Mouse (Mus musculus): ENCODE results near the gene Oas1c. TPM values are rescaled to one million over a fixed set of nuclear protein-coding genes. Genes with fewer than 3 reads are reported as not detected.

Oas1c gene
- polyA plus RNA-seq (2012; rRNA removed) (0.21 TPM in 2 replicates), polyA plus RNA-seq (2014; fragmentation: Nextera tagmentation; extraction: Ambion mirVana) (0.08 and 0.27 TPM in 2 replicates)

DNA sequence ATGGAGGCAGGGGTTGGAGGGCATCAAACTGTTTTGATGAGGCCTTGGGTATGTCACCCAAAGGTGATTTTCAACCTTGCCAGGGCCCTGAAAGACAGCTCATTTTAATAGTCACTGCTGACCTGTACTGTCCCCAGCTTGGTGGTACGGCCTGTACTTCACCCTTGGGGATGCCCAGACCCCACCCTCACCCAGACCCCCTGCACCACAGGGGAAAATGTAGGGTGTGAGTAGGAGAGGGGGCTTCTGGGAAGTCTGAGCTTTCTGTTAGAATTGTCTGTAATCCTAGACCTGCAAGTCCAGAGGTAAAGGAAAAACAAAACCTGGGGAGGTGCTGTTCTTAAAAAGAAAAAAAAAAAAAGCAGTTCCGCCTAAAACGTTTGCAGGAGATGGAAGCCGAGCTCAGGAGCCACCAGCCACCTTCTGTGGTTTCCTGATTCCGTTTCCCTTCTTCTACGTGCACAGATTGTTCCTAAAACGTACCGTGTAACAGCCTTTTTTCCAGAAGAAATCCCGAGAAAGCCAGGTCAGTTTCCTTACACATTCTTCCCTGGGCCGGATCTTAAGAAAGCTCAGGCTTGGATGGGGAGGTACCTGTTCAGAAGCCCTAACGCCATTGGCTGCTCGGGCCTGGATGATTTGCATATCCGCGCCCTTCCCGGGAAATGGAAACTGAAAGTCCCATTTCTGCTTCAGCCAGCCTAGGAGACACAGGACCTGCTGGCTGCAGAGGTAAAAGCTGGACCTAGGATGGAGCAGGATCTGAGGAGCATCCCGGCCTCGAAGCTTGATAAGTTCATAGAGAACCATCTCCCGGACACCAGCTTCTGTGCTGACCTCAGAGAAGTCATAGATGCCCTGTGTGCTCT is at the start of gene Oas1c:
Oas1c (minus strand) TSS at position 564 of the 869 bp plus-strand sequence.
- Histone ChIP-seq H3K36me3 (replicated peaks; ENCODE audit: control insufficient read depth, insufficient read depth, low read depth) (no peaks in the 10 kb centered on the region), H3K4me3 (ENCODE audit: insufficient read depth in 1 of 2, low read depth in 2 of 2, low read length in 2 of 2) (peak within 1 kb of the TSS; percentile 77 to 99), H3K9me3 (ENCODE audit: control insufficient read depth, low read length) (no peaks in the 10 kb centered on the region), H3K4me2 (ENCODE audit: low read depth) (peak within 1 kb of the TSS; percentile 81), H3K4me1 (replicated peaks; ENCODE audit: control insufficient read depth in 2 of 2, insufficient read depth in 2 of 2, low read length in 1 of 2) (peaks cover 0 to 5% of the 10 kb centered on the region in 2 experiments; a peak in 1 of 4 replicates), H3K27me3 (ENCODE audit: control insufficient read depth, insufficient read depth, low read length) (no peaks in the 10 kb centered on the region), H3K9ac (replicated peaks) (peak within 1 kb of the TSS; percentile 78), H3K27ac (no peak within 1 kb of the TSS)
- TF ChIP-seq EP300 (IDR thresholded peaks at IDR 0.05; ENCODE audit: low read depth) (no peak), CTCF (IDR thresholded peaks at IDR 0.05; ENCODE audit: low read depth) (no peak)
- ATAC-seq (ENCODE audit: insufficient read depth): peak; percentile 77
- DNase-seq (ENCODE audit: low read depth in 3 of 3, low spot score in 3 of 3): peak; percentile 70 to 77 (median 72)
- WGBS (ENCODE audit: insufficient replicate concordance): 6% methylated on average over 18 of the region's 18 CpGs

DNA sequence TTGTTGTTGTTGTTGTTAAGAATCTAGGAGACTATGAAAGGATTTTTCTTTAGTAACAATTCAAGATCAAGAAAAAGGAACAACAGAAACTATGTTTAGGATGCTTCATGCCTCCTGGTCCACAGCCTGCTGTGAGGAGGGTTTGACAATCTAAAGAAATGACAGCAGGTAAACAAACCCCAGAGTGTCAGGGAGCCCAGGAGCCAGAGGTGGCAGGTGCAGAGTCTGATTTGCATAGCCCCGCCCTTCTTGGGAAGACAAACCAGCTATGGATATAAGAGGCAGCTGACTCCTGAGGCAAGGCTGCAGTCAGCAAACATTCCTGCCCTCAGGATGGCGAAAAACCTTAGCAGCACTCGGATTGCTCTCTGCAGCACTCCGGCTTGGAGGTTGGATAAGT is 48.8 kb upstream of the Oas1c start, which contains the start of gene Oas1h:
Oas1h (plus strand) TSS at position 301 of the 400 bp plus-strand sequence.
- DNase-seq (ENCODE audit: low read depth in 3 of 3, low spot score in 3 of 3) (no peak), ATAC-seq (ENCODE audit: insufficient read depth) (no peak)
- H3K9me3 ChIP-seq (ENCODE audit: control insufficient read depth, low read length): no peaks in the 10 kb centered on the region
- H3K9ac ChIP-seq (replicated peaks): no peak within 1 kb of the TSS
- H3K4me3 ChIP-seq (ENCODE audit: insufficient read depth in 1 of 2, low read depth in 2 of 2, low read length in 2 of 2): no peak within 1 kb of the TSS
- no peaks in the 10 kb centered on the region for H3K36me3 ChIP-seq (replicated peaks; ENCODE audit: control insufficient read depth, insufficient read depth, low read depth)
- WGBS (ENCODE audit: insufficient replicate concordance): 42% methylated on average over 4 of the region's 4 CpGs
- TF ChIP-seq CTCF (IDR thresholded peaks at IDR 0.05; ENCODE audit: low read depth) (no peak), EP300 (IDR thresholded peaks at IDR 0.05; ENCODE audit: low read depth) (no peak)
- no peaks in the 10 kb centered on the region for H3K27me3 ChIP-seq (ENCODE audit: control insufficient read depth, insufficient read depth, low read length)
- H3K4me1 ChIP-seq (replicated peaks; ENCODE audit: control insufficient read depth in 2 of 2, insufficient read depth in 2 of 2, low read length in 1 of 2): no peaks in the 10 kb centered on the region
- H3K4me2 ChIP-seq (ENCODE audit: low read depth): no peak within 1 kb of the TSS
- no peak within 1 kb of the TSS for H3K27ac ChIP-seq

DNA sequence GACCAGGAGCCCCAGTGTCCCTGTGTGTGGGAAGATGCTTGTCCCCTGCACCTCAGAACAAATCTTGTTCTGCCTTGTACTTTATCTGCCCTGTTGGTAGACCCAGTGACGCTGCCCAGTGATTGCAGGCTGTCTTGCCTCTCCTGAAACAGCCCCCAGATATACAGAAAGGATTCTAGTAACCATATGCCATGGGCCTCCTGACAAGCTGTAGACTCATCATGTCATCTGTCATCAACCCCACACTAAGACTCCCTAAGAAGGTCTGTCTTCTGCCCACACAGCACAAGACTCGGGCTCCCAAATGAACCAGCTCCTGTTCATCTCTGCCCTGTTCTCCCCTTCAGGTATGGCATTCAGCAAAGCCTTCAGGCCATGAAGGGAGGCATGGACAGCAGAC is 46.9 kb upstream of the Oas1c start:
- no peak for TF ChIP-seq CTCF (IDR thresholded peaks at IDR 0.05; ENCODE audit: low read depth)
- no peak for TF ChIP-seq EP300 (IDR thresholded peaks at IDR 0.05; ENCODE audit: low read depth)
- no peak overlapping the region for H3K27ac ChIP-seq

DNA sequence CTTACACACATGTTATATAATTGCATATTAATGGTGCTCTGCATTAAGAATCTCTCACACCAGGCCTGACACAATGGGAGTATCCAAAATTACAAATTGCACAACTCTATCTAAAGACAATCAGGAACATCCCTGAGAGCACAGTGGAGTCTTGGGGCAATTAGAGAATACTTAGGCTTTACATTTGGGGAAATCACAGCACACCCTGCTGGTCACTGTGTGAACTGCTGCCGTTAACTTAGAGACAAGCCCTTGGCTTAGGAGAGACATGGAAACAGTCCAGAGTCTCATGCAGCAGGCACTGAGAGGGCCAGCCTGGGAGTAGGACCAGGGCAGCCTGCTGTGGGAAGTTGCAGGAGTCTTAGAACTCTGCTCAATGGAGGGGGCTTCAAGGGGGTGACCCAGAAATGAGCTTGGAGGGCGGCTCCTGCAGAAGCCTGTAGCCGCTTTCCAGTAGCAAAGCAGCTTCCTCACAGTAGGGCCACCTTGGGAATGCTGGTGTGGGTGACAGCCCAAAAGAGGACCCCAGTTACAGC is 37.4 kb upstream of the Oas1c start:
- WGBS (ENCODE audit: insufficient replicate concordance): 52% methylated on average over 3 of the region's 3 CpGs
- DNase-seq (ENCODE audit: low read depth in 3 of 3, low spot score in 3 of 3) (no peak), ATAC-seq (ENCODE audit: insufficient read depth) (no peak)
- H3K4me1 ChIP-seq (replicated peaks; ENCODE audit: control insufficient read depth in 2 of 2, insufficient read depth in 2 of 2, low read length in 1 of 2): no peaks in the 10 kb centered on the region
- no peaks in the 10 kb centered on the region for H3K36me3 ChIP-seq (replicated peaks; ENCODE audit: control insufficient read depth, insufficient read depth, low read depth)
- no peak overlapping the region for H3K9ac ChIP-seq (replicated peaks)
- no peak overlapping the region for H3K4me2 ChIP-seq (ENCODE audit: low read depth)
- H3K27me3 ChIP-seq (ENCODE audit: control insufficient read depth, insufficient read depth, low read length): no peaks in the 10 kb centered on the region
- no peak overlapping the region for H3K27ac ChIP-seq
- no peaks in the 10 kb centered on the region for H3K9me3 ChIP-seq (ENCODE audit: control insufficient read depth, low read length)
- H3K4me3 ChIP-seq (ENCODE audit: insufficient read depth in 1 of 2, low read depth in 2 of 2, low read length in 2 of 2): no peak overlapping the region
- TF ChIP-seq CTCF (IDR thresholded peaks at IDR 0.05; ENCODE audit: low read depth) (peak; percentile 81), EP300 (IDR thresholded peaks at IDR 0.05; ENCODE audit: low read depth) (no peak)

More for the DNA sequence above, 46.9 kb upstream of the Oas1c start:
- no peaks in the 10 kb centered on the region for H3K4me1 ChIP-seq (replicated peaks; ENCODE audit: control insufficient read depth in 2 of 2, insufficient read depth in 2 of 2, low read length in 1 of 2)
- no peak overlapping the region for H3K9ac ChIP-seq (replicated peaks)
- ATAC-seq (ENCODE audit: insufficient read depth): no peak
- H3K4me3 ChIP-seq (ENCODE audit: insufficient read depth in 1 of 2, low read depth in 2 of 2, low read length in 2 of 2): no peak overlapping the region
- H3K9me3 ChIP-seq (ENCODE audit: control insufficient read depth, low read length): no peaks in the 10 kb centered on the region
- no peak overlapping the region for H3K4me2 ChIP-seq (ENCODE audit: low read depth)
- WGBS (ENCODE audit: insufficient replicate concordance): 33% methylated on average over 2 of the region's 2 CpGs
- no peaks in the 10 kb centered on the region for H3K36me3 ChIP-seq (replicated peaks; ENCODE audit: control insufficient read depth, insufficient read depth, low read depth)
- no peak for DNase-seq (ENCODE audit: low read depth in 3 of 3, low spot score in 3 of 3)
- no peaks in the 10 kb centered on the region for H3K27me3 ChIP-seq (ENCODE audit: control insufficient read depth, insufficient read depth, low read length)

DNA sequence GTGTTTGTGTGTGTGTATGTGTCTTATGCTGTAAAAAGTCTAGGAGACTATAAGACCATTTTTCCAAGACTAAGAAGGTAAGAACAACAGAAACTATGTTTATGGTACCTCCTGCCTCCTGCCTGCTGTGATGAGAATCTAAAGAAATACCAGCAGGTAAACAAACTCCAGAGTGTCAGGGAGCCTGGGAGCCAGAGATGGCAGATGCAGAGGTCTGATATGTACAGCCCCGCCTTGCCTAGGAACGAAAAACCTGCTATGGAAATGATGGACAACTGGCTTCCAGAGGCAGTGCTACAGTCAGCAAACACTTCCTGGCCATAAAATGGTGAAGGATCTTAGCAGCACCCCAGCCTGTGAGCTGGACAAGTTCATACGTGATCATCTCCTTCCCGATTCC is 34.8 kb upstream of the Oas1c start, which contains the start of gene Oas1f:
Oas1f (plus strand) TSS at position 301 of the 400 bp plus-strand sequence.
- Histone ChIP-seq H3K4me2 (ENCODE audit: low read depth) (no peak within 1 kb of the TSS), H3K9me3 (ENCODE audit: control insufficient read depth, low read length) (no peaks in the 10 kb centered on the region), H3K4me3 (ENCODE audit: insufficient read depth in 1 of 2, low read depth in 2 of 2, low read length in 2 of 2) (no peak within 1 kb of the TSS), H3K27ac (no peak within 1 kb of the TSS), H3K36me3 (replicated peaks; ENCODE audit: control insufficient read depth, insufficient read depth, low read depth) (no peaks in the 10 kb centered on the region), H3K27me3 (ENCODE audit: control insufficient read depth, insufficient read depth, low read length) (no peaks in the 10 kb centered on the region), H3K9ac (replicated peaks) (no peak within 1 kb of the TSS), H3K4me1 (replicated peaks; ENCODE audit: control insufficient read depth in 2 of 2, insufficient read depth in 2 of 2, low read length in 1 of 2) (no peaks in the 10 kb centered on the region)
- TF ChIP-seq CTCF (IDR thresholded peaks at IDR 0.05; ENCODE audit: low read depth): no peak
- no peak for ATAC-seq (ENCODE audit: insufficient read depth)
- 41% methylated on average over 4 of the region's 4 CpGs for WGBS (ENCODE audit: insufficient replicate concordance)
- DNase-seq (ENCODE audit: low read depth in 3 of 3, low spot score in 3 of 3): no peak
